Mouse (Mus musculus) lung, postnatal 36 days (tissue): ENCODE results near the gene Yaf2.
"Not testable (repeated sequence)": the region's sequence is repeated elsewhere in the genome, so short reads cannot be mapped to it uniquely, and the experiment has no call there.

Experiments
- DNase-seq: peaks from one replicate; pipeline ENCODE4 v3.0.0; 2022; ENCODE audit warnings: mixed read lengths

The Yaf2 gene

DNA sequence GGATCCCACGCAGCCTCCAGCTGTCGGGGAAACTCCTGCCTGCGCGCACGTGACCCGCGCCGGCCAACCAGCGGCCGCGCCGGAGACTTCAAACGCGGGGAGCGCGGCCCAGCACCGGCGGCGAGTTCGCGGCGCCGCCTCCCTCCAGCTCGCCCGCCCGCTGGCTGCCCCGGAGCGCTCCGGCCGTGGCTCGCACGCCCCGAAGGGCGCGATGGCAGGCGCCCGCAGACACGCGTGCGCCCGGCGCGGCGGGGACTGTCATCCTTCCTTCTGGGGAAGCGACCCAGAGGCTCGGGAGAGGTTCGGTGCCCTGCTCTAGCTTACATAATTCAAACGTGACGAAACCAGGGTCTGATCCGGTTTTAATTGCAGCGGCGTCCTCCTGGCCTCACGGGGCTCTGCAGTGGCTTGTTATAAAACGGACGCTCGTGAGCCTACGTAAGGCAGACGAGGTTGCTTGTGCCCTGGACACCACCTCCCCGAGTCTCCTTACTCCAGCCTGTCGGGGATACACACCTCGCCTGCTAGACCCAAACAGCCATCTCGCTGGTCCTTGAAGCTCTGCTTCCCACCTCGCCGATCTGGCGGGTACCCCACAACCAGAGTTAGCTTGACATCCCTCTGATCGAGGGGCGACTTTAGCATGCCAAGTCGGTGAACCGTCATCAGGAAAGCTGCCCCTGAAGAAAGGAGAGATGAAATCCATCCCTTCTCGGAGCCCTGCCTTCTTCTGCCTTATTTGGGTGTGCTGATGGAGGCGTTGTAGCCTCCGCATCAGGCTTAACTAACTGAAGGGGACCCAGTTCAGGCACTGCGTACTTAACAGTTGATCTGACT lies at the start of gene Yaf2:
TSS of gene Yaf2 (minus strand) at position 11 of the 837 bp plus-strand sequence.
- peak; percentile 90 for DNase-seq

DNA sequence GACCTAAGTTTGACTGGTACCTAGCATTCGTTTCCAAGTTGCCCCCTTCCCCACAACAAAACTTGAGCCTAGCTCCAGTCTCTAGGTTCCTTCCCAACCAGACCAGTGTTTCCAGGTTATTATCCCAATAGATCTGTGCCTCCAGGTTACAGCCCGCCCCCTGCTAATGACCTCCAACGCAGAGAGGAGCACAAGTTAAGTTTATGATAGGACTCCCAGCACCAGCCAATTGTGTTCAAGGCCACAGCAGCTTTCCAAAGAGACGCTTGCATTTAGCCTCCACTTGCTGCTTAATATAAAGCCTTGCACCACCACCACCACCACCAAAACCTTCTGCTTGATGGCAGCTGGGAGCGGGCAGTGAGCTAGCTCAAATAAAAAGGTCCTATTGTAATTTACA lies 44.6 kb upstream of the Yaf2 start:
- DNase-seq: no peak

DNA sequence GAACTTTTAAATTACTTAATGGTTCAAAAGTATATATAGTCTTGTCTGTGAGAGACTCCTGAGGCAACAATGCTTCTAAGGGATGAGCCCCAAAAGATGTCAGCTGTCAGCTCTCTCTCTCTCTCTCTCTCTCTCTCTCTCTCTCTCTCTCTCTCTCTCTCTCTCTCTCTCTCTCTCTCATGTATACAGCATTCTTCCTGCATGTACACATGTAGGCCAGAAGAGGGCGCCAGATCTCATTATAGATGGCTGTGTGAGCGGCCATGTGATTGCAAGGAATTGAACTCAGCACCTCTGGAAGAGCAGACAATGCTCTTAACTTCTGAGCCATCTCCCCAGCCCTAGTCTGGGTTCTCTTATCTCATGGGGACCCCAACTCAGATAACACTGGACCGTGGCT lies 42.4 kb upstream of the Yaf2 start:
- peak; percentile 22 for DNase-seq

DNA sequence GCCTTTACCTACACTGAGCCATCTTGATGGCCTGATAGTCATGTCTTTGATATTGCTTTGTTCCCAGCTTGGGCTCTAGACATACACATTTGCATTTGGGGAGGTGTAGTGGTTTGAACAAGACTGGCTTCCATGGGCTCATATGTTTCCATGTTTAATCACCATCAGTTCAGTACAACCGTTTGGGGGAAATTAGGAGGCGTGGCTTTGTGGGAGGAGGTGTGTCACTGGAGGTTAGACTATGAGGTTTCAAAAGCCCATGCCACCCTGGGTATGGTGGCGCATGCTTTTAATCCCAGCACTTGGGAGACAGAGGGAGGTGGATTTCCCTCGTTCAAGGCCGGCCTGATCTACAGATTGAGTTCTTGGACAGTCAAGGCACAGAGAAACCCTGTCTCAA lies 39.0 kb upstream of the Yaf2 start:
- DNase-seq: no peak

DNA sequence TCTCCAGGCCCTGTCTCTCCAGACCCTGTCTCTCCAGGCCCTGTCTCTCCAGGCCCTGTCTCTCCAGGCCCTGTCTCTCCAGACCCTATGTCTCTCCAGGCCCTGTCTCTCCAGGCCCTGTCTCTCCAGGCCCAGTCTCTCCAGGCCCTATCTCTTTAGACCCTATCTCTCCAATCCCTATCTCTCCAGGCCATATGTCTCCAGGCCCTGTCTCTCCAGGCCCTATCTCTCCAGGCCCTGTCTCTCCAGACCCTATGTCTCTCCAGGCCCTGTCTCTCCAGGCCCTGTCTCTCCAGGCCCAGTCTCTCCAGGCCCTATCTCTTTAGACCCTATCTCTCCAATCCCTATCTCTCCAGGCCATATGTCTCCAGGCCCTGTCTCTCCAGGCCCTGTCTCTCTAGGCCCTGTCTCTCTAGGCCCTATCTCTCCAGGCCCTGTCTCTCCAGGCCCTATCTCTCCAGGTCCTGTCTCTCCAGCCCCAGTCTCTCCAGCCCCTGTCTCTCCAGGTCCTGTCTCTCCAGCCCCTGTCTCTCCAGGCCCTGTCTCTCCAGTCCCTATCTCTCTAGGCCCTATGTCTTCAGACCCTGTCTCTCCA lies 35.9 kb upstream of the Yaf2 start:
- DNase-seq: not testable (repeated sequence)

DNA sequence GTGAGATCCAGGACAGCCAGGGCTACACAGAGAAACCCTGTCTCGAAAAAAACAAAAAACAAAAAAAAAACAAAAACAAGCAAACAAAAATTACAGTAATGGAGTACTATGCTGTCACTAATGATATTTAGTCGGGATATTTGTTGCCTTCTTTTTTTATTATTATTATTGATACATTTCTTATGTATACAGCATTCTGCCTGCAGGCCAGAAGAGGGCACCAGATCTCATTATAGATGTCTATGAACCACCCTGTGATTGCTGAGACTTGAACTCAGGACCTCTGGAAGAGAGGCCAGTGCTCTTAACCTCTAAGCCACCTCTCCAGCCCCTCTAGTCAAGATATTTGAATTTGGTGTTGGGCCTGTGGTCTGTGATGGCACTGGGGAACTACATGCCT lies 35.1 kb upstream of the Yaf2 start:
- peak; percentile 16 for DNase-seq

DNA sequence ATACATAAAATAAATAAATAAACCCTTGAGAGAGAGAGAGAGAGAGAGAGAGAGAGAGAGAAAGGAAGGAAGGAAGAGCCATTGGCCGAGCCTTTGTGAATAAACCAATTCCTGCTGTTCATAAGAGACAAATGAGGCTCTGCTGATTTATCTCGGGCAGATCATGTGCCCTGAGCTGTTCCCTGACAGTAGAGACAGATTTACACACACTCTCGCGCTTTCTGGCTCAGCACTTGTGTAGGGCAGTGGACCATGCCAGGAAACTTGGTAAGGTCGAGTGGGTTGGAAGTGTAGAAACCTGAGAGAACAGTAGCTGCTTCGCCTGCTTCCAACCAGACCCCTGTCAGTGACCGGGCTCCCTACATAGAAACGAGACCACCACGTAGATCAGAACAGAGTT lies 31.8 kb upstream of the Yaf2 start:
- DNase-seq: no peak

DNA sequence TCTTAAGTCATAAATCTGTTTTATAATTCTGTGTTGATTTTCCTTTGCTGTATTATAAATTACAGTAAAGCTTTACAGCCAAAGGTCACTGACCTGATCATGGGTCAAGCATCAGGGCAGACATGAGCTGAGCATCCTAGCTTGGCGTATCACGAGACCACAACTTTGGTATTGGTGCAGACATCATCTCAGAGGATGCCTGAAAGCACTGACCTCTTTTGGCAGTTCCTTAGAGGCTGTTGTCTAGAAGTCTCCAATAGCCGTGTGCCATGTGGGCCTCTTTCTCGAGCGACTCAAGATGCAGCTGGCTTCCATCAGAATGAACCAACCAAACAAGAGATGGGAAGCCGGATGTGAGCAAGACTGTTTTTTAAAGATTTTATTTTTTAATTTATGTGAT lies 28.8 kb upstream of the Yaf2 start:
- no peak for DNase-seq

DNA sequence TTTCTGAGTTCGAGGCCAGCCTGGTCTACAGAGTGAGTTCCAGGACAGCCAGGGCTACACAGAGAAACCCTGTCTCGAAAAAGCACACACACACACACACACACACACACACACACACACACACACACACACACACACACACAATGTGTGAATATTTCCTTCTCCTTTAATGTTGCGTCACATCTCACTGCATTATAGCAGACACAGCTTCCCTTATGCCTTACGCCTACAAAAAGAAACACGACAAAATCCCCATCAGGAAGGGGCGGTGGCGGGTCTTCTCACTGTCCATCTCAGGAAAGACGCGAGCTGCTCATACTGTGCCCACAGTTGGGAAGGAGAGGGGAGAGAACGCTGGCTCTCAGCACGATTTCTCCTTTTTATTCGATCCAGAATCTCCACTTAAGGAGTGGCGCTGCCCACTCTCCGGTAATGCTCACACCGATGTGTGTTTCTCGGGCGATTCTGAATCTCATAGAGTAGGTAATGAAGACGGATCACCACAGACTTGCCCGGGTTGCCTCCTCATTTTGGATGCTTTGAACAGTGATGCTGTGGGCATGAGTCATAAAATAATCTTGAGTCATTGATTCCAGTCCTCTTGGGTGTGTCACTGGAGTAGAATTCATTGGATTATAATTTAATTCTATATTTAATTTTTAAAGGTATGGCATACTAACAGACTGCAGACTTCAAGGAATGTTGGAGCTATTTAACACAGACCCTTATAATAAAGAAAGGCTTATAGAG lies 21.8 kb upstream of the Yaf2 start:
- no peak for DNase-seq

DNA sequence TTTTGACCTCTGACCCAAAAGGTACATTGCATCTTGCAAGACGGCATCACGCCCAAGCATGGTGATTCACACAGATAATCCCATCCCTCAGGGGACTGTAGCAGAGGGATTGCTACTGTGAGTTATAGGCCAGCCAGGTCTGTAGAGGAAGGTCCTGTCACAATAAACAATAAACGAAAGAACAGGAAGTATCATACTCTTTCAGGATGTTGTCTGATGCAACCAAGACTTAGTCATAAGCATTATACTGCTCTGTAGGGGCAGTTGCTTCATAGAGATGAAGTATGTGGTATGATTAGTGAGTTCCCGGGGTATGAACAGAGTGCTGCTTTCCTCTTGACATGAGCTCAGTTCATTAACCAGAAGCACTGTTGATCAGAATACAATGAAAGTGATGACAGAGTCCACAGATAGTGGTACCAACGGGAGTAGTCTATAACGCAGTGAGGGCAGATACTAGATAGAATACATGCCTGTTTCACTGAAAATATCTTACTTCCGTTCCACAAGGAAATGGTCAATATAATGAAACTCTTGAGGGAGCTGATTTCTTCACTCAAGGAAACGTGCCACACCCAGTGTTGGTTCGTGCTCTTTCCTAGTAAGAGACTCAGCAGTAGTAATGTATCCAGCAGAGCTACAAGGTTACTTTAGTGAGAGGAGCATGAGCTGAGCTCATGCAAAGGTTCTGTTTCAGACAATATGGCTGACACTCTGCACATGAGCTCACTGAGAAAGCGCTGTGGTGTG lies 4.1 kb upstream of the Yaf2 start:
- peak; percentile 17 for DNase-seq

DNA sequence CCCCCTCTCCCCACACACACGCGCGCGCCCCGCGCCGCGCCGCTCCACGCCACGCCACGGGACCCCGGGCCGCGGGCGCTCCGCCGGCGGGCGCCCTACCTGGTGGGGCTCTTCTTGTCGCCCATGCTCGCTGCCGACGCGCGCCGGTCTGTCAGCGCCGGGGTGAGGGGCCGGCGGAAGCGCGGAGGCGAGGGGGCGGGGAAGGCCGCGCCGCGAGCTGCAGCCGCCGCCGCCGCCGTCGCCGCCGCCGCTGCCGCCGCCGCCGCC lies 144 bp downstream of the Yaf2 start:
- DNase-seq: no peak

DNA sequence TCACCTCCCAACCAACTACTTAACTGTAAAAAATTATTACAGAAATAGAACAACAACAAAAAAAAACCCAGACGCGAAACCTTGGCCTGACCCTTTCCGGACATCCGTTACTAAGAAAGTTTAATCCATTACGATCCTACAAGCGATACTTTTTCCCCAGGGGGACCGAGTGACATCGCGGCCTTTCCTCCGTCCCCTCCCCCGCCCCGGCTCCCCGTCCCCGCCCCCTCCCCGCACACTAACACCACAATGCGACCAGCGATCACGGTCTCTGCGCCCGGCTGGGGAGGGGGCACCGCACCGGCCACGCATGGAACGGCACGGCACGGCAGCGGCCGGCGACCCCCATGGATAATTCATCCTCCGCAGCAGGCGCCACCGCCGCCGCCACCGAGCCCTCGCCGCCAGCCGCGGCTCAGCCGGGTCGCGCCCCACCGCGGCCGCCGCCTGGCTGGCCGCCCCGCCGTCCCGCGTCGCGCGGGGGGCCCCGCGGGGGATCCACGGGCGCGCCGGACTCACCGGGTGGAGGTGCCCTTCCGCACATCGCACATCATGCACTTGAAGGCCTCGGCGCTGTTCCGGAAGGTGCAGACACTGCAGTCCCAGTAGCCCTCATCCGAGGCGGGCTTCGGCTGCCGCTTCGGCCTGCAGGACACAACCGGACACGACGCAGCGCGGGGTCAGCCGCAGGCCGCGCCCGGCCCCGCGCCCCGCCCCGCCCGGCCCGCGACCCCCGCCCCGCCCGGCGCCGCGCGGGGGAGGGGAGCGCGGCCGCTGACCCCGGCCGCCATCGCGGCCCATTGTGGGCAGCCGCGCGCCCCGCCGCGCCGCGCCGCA lies 696 bp downstream of the Yaf2 start:
- peak; percentile 48 for DNase-seq

DNA sequence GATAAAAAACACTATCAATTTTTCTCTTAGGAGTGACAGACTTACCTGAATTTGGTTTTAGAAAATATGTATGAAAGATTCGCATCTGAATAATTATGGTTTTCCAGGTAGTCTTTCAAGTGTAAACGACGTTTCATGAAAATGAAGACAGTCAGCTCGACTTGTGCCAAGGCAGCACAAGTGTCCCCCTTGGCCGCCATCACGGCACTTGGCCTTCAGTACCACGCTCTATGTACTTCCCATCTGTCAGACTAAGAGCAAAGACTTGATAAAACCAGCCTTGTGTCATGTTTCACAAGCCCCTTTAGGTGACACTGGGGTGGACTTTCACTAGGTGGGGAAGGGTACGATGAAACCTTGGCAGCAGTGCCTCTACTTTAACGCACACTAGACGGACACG lies 5.5 kb downstream of the Yaf2 start:
- no peak for DNase-seq

DNA sequence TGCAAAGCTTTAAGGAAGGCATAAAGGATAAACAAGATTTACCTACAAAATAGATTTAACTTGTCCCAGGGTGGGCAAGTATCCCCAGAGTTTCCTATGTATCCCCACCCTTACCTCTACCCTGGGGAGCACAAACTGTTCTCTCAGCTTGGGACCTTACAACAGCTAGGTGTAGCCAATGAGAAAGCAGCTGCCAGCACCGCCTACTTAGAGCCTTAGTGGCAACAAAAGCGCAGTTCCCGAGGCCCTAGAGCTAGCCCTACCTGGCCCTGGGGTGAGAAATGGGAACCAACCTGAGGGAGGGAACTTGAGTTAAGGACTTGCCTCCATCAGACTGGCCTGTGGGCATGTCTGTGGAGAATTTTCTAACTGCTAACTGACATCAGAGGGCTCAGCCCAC lies 9.5 kb downstream of the Yaf2 start:
- DNase-seq: no peak

DNA sequence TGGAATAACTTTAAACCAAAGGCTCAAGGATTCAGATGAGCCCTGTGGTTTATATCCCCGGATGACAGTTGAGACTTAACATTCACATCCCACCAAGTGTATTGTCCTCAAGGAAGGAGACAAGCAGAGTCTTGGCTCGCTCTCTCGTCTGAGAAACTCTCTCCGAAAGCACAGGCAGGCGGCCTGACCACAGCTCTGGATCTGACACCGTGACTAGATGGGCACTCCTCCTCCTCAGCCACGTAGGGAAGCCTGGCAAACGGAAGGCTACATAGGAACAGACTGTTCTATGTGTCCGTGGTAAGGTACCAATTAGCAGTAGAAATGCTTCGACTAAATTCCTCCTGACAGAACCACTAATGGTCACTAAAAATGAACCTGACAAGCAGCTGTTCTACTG lies 10.1 kb downstream of the Yaf2 start:
- peak; percentile 15 for DNase-seq

DNA sequence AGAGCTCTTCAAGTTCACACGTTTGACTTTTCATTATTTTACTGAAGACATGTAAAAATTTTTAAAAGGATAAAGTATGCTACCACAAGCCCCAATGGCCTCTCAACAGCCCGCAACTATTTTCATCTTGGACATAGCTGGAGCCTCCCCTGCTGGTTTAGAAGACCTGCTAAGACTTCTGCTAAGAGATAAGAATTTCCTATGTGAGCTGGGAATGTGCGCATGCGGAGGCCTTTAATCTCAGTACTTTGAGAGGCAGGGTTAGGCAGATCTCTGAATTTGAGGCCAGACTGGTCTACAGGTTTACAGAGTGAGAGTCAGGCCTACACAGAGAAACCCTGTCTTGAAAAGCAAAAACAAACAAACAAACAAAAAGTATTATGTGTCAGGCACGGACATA lies 11.4 kb downstream of the Yaf2 start:
- DNase-seq: no peak

DNA sequence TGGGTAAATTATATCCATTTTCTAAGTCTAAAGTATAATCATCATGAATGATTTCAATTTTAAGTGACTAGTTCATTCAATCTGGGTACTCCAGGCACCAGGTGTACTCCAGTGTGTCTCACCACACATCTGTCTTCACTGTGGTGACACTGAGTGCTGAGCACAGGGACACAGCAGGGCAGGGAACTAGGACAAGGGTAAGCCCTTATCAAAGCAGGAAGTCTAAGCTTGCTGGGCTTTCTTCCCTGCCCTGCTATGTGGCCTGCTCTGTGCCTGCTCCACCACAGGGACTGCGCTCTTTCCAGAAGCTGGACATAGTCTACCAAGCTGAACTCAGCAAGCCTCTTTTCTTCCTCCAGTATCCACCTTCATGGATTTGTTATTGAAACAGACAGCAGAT lies 18.0 kb downstream of the Yaf2 start:
- peak; percentile 37 for DNase-seq

DNA sequence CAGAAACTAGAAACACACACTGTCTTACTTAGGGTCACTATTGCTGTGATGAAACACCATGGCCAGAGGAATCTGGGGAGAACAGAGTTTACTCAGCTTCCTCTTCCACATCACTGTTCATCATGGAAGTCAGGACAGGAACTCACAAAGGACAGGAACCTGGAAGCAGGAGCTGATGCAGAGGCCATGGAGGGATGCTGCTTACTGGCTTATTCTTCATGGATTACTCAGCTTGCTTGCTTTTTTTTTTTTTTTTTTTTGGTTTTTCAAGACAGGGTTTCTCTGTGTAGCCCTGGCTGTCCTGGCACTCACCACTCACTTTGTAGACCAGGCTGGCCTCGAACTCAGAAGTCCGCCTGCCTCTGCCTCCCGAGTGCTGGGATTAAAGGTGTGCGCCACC lies 26.4 kb downstream of the Yaf2 start:
- DNase-seq: not testable (repeated sequence)

DNA sequence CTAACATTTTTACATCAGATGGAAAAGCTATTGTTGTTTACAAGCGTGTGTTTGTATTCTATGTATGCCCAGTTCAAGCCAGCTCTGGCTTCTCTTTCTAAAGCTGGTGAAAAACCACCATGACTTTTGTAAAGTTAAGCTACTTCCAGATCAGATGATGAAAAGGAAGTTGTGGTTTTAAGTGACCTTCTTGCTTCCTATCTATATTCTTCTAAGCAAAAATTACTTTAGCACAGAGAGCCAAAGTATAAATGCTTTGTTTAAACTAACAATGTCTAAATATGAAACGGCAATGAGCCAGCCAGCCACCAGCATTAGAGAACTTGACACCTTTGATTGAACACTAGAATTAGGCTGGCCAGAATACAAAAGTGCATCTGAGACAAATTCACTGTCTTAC lies 38.5 kb downstream of the Yaf2 start:
- no peak for DNase-seq

DNA sequence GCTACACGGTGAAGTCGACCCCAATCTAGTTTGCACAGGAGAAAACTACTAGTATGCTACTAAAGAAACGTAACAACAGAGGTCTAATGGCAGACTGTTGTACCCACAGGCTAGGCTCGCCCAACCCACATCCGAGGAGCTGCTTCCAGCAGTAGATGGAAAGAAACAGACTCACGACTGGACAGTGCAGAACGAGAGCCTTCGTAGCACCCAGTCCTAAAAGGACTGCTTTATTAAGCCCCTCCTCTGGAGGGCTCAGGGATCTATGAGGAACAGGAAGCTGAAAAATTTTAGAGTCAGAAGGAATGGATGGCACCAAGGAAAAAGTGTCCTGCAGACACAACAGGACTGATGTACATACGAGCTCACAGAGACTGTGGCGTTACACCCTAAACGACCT lies 42.3 kb downstream of the Yaf2 start:
- DNase-seq: no peak

DNA sequence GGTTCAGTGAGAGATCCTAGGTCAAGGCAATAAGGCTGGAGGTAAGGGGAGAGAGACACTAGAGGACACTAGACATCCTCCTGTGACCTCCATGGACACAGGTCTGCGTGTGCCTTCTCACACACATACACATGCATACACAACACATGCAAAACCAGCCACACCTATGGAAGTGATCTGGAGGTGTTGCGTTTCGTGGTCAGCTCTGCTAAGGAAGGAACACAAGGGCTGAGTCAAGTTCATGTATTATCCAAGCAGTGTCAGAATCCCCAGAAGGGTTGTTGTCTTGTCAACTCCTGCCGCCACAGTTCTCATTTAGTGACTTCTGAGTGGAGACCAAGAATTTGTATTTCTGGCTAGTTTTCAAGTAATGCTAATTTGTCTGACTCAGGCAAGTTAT lies 48.4 kb downstream of the Yaf2 start:
- no peak for DNase-seq

DNA sequence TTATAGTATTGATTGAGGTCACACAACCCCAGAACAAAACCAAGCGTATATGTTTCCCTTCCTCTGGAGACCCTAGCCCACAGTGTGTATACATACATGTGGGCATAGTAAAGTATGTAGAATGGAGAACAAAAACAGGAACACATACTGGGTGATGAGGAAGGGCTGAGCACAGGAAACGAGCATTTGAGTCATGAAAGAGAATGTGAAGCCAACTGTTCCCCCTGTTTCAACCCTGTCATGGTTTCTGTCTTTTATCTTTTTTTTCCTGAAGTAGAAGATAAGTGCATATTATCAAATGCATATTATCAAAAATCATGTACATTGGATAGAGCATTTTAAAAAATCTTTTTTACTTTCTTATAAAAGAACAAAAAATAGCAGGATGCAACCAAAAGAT lies 49.1 kb downstream of the Yaf2 start:
- DNase-seq: no peak

DNA sequence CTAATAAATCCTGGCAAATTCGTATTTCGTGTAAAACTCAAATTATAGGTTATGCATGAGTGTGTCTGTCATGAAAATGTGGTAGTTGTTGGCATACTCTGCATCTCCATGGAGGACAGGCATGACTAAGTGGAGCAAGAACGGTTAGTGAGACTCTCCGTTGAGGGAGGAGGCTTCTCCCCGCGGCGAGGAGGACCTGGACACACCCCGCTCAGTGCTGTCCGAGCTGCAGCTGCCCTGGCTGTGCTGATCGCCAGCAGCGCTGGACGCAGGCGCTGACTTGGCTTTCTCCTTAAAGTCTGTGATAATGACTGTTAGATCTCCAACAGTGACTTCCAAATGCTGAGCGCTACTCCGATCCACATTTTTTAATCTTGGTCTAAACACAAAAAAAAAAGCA lies 51.5 kb downstream of the Yaf2 start:
- no peak for DNase-seq
